Mouse (Mus musculus): ENCODE data around the gene Fam173b.

The Fam173b gene

DNA sequence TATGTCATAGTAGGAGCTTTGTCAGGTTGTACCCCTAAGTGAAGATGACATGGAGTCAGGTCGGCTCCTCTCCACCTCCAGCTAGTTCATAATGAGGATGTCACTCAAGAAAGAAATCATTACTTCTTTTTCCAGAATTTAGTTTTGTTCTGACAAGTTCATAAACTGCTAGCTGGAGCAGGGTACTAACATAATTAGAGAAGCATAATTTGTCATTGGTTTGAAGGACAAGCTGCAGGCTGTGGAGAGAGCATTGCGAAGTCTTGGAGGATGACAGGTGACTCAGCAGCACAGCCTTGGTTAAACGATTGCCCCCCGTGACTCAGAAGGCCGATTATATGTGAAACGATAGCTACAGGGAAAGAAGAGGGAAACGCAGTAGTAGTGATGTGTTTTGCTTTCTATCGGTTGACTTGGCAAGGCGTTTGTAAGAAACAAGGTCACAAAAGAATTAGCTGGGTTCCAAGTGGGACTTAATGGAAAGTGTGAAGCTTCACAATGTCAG, 34.5 kb downstream of the Fam173b start:
- no peak for DNase-seq (ENCODE audit: low read depth)

GRCm38 (mm10) chr15:31647225-31647624, 45.6 kb downstream of the Fam173b start:
- no peak for DNase-seq (ENCODE audit: low read depth)

DNA sequence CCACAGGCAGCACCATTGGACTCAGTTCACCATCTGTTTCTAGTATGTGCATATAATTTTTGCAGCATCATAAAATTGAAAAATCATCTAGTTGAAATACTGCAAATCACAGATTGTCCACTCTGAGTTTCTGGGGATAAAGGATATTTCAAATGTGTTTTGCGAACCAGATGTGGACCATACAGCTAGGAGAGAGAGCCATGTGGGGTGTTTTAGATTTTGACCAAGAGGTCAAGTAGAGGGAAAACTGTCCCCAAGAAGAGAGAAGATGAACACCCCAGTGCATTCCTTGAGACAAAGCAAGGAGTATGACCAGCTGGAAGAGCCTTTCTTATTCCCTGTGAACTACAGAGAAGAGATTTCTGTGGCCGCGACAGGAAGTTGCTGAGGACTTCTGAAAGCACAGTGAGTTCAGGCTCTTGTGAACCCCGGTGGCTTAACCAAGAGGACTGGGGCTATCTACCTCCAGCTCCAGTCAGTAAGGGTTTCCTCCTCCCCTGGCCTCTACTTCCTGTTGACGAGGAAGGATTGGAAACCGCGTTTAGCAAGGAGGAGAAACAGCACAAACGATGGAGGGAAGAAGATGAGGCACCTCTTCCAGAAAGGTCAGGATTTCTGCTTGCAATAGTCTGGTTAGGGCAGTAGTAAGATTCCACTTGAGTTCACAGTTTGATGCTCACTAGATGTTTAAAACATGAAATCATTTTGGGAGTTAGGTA, 46.4 kb downstream of the Fam173b start:
- DNase-seq (ENCODE audit: low read depth), result no peak

GRCm38 (mm10) chr15:31649691-31650090, 48.0 kb downstream of the Fam173b start:
- no peak for DNase-seq (ENCODE audit: low read depth)

- no peak for DNase-seq (ENCODE audit: low read depth)
Observed at GRCm38 (mm10) chr15:31650821-31651220, 49.2 kb downstream of the Fam173b start.

DNA sequence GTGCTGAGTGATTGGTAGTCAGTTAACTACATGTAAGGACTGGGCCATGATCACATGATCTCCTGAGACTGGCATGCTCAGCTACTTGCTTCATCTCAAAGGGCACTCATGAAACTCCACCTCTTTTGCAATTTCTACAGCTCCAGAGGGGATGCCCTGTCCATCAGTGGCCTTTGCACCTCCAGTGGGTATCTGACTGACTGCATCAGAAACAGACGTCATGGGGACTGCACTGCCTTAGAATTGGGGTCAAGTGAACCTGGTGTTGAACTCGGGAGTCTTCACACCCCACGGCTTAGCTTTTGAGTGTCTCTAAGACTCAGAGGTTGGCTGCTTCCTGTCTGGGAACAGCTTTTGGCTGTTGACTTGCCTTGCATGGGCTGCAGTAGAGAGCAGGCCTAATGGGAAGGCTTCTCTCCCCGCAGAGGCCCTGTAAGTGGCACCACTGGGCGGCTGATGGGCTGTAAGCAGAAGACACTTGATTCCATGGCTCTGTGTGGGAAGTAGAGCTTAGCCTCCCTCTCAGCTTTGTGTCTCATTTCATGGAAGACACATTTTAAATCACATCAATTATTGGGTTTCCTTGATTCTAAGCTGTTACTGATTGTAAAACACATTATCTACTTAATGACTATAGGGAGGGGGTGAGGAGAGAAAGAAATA, 58.6 kb downstream of the Fam173b start:
- DNase-seq (ENCODE audit: low read depth), result no peak

DNA sequence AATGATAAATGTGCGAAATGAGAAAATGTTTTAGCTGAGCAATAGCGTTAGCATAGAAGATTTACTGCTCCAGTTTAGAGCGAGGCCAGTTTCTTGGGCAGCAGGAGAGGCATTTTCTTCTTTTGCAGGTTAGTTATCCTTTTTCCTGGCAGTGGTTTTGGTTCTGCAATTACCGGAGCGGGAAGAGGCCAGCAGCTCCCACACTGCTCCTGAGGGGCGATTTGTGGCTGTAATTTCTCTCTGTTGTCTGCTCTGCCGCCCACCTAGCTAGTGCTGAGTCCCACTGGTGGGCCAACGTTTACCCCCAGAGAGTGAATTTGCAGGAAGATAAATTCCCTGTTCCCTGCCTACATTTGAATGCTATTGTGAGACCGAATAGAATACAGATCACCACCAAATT, 59.2 kb downstream of the Fam173b start:
- DNase-seq (ENCODE audit: low read depth), result no peak

- DNase-seq (ENCODE audit: low read depth), result no peak
Observed at GRCm38 (mm10) chr15:31661802-31662201, 60.1 kb downstream of the Fam173b start.

DNA sequence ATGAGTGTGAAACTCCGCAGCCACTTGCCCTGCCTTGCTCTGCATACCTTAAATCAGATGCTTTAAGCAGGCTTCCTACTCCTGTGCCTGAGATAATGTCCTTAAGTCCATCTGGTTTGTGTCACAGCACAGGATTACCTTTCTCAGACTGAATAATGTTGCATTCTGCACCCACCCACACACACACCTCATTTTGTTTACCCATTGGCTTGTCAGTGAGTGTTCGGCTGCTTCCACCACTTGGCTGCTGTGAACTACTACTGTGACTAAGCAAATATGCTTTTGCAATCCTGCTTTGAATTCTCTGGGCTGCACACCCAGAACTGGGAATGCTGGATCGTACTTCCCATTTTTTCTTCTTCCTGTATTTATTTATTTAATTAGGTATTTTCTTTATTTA, 61.4 kb downstream of the Fam173b start:
- no peak for DNase-seq (ENCODE audit: low read depth)

Data from c-Kit-positive CD71-negative TER-119-negative erythroid progenitor cells, embryonic 14.5 days (primary cell).